Mouse (Mus musculus): ENCODE data around the gene Gpr137b.
A peak's percentile ranks its signal among the peaks of the same experiment; 100 is the strongest.
"Not testable (repeated sequence)": the region's sequence is repeated elsewhere in the genome, so short reads cannot be mapped to it uniquely, and the experiment has no call there.

Gene Gpr137b

DNA sequence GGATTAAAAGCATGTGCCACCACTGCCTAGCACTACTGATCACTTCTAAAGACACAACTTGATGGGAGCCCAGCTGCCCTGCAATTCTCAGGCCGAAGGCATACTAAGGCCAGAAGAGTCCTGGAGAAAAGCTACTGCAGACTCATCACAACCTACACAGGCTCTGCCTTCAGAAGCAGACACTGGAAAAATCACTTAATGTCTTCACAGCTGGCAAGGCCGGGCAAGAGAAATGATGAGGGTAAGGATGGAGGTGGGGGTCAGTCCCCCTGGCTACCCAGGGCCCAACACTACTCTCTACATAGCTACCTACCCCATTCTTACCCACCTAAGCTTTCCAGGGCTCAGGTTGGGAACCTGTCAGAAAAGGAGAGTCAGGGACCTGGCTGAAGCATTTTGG is 27.4 kb downstream of the Gpr137b start:
- not testable (repeated sequence) for DNase-seq (ENCODE audit: low spot score)

DNA sequence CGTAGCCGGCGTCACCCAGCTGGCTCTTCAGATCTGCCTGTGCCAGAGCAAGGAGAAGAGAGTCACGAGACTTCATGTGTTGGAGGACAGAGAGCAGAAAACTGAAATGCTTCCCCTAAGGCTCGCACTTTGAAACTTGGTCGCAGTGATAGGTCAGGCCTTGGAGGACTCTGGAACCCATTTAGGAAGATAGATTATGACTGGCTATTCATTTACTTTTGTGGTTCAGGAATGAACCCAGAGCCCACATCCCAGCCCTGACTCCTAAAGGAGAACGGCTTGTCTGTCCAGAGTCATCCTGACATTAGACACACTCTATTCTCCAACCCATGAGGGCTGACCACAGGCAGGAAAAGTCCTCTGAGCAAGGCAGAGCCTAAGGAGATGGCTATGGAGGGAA is 30.3 kb downstream of the Gpr137b start:
- DNase-seq (ENCODE audit: low spot score), result not testable (repeated sequence)

DNA sequence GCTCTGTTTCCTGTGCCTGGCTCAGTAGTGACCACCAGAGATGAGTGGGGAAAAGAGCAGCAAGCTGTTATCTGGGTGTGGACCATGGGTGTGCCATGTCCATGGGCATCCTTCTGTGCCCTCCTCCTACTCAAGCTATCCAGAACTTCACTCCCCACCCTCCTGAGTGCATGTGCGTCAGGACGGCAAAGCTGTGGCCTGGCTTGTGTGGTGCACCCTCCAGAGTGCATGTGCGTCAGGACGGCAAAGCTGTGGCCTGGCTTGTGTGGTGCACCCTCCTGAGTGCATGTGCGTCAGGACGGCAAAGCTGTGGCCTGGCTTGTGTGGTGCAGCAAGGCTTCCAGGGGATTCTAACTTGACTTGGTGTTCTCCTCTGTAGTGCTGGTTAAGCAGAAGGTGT is 31.6 kb downstream of the Gpr137b start:
- not testable (repeated sequence) for DNase-seq (ENCODE audit: low spot score)

DNA sequence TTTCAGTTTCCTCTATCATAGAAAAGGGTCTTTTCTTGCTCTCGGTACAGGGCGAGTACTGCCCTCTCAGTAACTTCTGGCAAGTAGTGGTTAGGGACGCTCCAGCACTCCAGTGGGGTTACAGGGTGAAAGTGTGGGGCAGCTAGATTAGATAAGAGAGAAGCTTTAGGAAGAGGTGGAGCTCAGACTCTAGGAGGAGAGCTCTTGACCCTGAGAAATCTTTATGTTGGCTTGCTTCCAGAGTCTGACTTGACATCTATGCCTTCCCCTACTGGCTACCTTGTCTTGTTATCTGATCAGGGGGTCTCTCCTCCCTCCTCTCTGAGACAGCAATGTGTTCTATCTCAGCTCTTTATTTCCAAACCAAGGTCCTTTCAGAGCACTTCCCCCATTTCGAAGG is 33.8 kb downstream of the Gpr137b start:
- not testable (repeated sequence) for DNase-seq (ENCODE audit: low spot score)

DNA sequence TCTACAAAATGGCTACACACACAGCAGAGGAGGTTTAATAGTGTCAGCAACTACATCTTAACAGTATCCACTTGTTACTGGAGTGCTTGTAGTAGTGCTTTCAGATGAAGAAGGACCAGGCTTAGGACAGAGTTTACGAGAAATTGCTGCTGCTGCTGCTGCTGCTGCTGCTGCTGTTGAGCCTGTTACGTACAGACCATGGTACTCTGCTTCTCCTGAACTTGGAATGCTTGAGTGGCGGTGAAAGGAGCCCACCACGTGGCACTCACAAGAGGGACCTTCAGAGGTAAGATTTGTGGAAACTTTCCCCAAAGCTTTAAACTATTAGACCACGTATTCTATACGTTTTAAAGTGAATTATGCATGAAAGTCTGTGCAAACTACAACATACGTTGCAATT is 35.2 kb downstream of the Gpr137b start:
- DNase-seq (ENCODE audit: low spot score), result not testable (repeated sequence)

DNA sequence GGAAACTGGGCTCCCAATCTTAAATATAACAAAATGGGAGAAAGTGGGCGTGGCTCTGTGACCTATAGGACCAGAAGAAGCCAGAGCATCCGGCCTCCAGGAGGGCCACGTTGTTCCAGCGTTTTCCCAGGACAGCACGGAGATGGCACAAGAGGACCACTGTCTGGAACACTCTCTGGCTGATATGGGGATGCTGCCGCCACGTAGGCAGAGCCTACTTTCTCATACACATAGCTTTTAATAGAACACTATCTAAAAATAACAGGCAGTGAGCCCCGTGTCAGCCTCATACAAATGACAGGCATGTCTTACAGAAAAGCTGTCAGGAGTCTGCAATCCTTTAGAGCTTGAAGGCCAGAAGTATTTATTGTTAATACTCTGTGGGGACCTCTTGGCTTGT is 35.7 kb downstream of the Gpr137b start:
- not testable (repeated sequence) for DNase-seq (ENCODE audit: low spot score)

DNA sequence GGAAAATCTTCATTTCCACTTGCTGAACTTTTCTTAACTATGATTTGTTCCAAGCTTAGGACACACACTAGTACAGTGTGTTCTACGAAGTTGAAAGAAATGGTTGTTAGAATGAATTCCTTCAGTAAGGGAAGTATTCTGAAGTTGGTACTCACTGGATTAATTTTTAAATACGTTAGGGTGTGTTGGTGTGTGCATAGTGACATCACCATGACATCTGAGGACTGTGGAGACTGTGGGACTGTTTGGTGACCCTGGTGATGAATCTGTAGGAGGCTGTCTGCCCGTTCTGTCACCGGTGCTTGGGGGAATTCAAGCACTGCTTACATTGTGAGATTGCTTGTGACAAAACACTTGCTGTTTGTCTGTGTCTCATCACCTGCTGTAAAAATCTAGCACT is 41.7 kb downstream of the Gpr137b start:
- not testable (repeated sequence) for DNase-seq (ENCODE audit: low spot score)

DNA sequence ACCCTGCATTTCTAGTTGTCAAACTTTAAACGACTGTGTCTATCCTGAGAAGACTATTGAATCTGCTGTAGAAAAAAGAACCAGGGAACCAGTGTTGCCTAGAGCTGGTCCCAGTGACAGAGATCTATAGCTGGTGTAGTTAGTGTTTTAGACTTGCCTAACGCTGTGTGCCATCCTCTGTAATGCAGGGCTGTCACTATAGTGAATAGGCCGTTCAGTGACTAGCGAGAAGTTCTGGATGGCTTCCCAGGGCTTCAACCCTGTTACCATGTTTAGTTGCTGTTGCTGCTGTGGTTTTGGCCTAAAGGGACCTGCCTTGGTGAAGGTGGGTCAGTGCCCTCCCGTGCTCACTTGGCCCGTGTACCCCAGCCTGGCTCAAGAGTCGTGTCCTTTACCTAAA is 43.1 kb downstream of the Gpr137b start:
- not testable (repeated sequence) for DNase-seq (ENCODE audit: low spot score)

DNA sequence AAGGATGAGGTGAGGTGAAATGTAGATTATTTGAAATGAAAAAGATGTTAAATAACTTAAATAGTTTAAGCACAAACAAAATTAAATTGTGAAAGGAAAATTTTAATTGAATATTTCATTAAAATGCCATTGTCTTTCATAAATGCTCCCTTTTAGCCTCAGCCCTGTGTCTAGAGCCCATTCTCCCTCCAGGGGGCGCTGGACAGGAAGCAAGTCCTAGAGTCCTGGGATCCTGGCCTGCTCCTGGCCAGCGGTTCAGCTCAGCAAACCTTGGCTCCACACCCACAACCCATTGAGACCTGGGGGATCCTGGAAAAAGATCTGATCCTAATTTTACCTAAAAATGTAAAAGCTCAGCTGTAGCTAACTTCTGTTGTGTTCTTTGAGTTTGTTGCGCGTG is 44.5 kb downstream of the Gpr137b start:
- DNase-seq (ENCODE audit: low spot score), result peak; percentile 65

DNA sequence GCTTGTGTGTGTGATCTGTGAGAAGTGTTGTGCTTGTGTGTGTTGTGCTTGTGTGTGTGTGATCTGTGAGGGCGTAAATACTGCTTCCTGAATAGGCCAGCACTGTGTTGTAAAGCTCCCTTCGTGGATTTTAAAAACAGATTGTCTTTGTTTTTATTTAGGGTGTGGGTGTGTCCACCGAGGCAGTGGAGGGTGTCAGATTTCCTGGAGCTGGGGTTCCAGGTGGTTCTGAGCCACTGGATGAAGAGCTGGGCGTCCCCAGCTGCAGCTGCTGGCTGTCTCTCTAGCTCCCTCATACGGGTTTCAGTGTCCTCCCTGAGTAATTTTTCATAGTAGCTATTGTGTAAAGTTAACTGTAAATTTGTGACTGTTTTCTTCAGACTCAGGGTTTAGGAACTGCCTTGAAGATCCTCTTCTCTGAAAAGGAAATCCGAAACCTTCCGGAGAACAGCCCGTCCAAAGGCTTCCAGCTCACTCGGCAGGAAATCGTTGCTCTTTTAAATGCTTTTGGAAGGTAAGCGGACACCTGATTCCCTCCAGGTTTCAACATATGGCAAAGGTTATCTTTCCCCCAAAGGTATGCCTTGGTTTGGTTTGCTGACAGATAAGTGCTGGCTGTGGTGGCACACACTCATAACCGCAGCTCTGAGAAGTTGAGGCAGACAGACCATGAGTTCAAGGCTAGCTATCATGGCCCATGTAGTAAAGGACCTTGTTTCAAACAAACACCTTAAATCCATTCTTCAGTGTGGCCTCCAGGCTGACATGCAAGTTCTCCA is 46.0 kb downstream of the Gpr137b start:
- not testable (repeated sequence) for DNase-seq (ENCODE audit: low spot score)

DNA sequence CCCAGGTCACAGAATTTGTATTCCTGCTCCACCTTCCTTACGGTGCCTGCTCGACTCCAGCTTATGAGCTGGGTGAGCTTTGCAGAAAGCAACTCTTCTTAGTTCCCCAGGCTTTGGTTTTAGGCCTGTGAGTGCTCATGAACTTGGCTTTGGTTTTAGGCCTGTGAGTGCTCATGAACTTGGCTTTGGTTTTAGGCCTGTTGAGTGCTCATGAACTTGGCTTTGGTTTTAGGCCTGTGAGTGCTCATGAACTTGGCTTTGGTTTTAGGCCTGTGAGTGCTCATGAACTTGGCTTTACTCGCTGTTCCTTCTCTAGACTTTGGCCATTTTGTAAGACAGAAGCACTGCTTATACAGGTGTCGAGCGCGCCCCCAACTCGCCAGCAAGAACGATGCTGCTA is 56.5 kb downstream of the Gpr137b start:
- DNase-seq (ENCODE audit: low spot score), result not testable (repeated sequence)

DNA sequence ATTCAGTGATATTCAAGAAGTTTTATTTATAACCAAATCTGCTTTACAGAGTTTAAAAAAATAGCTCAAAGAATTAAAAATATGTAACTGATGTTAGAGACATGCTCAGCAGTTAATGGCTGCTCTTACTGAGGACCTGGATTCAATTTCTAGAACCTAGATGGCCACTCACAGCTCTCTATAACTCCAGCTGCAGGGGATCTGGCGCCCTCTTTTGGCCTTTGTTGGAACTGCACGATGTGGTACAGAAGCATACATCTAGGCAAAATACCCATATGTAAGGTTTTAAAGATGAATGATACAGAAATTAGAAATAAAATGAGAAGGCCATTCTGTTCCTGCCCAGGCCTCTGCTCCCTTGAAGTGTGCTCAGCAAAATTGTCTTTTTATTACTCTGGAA is 64.9 kb downstream of the Gpr137b start:
- peak; percentile 45 for DNase-seq (ENCODE audit: low spot score)

Measured in ovary, postnatal 36 days (tissue).